Mouse (Mus musculus) mammary gland, adult 2 months (tissue): ENCODE data around the gene Wsb2. TPM values are rescaled to one million over a fixed set of nuclear protein-coding genes. Genes with fewer than 3 reads are reported as not detected.

ENCODE experiments used
- polyA plus RNA-seq: library from polyadenylated mRNA; depleted of rRNA; stranded (reverse); fragments of >200 nt; gene quantifications from 2 replicates; pipeline ENCODE4 v1.2.3, GENCODE M21; 2012; ENCODE audit warnings: low replicate concordance; rRNA removed

Wsb2 gene
- polyA plus RNA-seq: 85.3 and 164 TPM in 2 replicates

DNA sequence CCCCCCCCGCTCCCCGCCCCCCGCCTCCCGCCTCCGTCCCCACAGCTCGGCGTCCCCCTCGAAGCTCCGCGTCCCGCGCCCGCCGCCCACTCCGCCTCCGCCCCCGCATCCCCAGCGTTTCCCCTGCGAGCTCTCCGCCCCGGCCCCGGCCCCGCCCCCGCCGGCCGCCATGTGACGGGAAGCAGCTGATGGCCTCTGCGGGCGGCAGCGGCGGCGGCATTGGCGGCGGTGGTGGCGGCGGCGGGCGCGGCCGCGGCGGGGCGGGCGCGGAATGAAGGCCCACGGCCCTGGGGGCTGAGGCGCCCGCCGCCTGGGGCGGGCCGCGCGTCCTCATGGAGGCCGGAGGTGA lies at the start of gene Wsb2:
Gene Wsb2 (plus strand): TSS at position 176 of the 349 bp plus-strand sequence.

DNA sequence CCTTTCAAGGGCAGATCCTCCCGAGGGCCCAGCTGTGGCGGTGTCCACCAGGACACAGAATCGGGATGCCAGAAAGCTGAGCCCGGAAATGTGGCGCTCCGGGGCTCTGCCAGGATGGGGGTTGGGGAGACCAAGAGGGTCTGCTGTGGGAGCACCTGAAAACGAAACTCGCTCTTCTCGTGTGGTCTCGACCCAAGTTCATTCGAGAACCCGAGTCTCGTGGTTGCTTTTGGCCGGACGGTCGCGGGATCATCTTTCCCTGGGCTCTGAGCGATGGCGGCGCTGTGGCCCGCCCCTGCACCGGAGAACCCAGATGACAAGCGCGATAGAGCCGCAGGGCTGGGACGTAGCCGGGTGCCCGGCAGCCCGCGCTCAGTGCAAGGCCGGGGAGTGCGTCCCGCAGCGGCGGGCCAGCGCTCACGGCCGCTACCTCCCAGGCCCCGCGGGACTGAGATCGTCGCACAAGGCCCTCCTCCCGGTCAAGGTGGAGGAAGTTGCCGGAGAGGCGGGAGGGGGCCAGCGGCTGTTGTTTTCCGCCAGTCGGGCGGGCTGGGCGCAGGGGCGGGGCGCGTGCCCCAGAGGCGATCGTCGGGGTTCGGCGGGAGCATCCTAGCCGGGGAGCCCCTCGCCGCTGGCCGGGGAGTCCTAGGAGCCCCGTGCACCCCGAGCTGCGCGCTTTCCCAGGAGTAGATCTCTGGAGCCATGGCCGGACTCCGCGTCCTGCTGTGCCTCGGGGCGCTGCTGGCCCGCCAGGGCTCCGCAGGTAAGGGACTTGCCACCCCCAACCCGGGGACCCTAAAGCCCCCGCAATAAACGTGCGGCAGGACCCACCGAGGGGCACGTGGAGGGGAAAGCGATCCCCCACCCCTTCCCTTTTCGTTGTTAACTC lies 38.1 kb upstream of the Wsb2 start, which contains the start of gene Vsig10:
Gene Vsig10 (plus strand): TSS at position 343 of the 889 bp plus-strand sequence.

DNA sequence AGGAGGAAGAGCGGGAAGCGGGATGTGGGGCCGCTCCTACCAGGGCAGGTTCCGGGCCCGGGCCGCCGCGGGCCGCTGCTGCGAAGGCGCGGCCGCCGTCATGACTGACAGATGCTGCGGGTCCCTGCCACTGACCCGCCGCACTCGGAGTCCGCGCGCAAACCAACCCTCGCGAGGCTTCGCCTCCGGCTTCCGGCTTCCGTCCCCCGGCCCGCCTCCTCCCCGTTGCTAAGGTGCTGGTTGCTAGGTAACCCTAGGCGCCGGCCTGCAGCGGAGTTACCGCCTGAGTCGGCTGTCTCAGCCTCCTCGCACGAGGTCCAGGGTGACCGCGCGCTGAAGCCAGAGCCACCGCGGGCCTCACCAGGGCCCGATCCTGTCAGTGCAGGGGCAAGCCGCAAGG lies 31.8 kb downstream of the Wsb2 start, which contains the start of gene Rfc5:
Gene Rfc5 (minus strand): TSS at position 171 of the 400 bp plus-strand sequence.

DNA sequence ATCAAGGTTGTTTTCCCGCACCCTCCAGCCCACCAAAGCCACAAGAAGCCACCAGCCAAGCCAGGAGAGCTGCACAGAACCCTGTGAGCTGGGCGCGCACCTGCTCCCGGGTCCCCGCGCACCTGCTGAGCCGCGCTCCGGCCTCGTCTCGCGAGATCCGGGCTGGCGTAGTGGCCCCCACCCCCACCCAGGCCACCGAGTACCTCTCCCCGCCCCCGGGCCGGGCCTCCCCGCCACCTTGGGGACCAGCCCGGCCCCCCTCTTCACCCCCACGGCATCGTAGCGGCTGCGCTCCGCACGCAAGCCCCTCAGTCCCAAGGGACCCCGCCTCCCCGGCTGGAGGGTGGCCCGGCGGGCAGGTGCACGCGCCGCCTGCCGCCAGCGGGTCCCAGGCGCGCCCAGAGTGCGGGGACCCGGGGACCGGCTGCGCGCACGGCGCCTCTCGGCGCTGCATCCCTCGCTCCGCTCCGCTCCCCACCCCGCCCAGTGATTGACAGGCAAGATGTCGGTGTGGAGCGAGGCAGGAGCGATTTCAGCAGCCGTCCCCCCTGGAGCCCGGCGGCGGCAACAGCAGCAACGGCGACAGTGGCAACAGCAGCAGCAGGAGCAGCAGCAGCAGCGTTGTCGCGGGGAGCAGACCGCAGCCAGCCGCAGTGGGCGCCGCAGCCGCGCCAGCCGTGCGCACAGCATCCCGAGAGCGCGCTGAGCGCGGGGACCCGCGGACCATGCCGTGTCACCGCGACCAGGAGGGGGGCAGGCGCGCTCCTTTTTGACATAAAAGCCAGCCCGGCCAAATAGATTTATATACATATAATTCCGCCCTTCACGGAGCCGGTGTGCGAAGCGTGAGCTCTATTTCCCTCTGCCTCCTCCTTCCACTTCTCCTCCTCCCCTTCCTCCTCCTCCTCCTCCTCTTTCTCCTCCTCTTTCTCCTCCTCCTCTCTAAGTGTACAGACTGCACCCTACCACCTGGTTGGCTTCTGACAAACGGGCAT lies 56.7 kb downstream of the Wsb2 start, which contains the start of gene Ksr2:
Gene Ksr2 (plus strand): TSS at position 494 of the 995 bp plus-strand sequence.

Other genes starting within 250 kb of the Wsb2 start
- 50.4 and 67.3 TPM in 2 replicates for gene Suds3, start 241.2 kb upstream of the Wsb2 start, polyA plus RNA-seq
- gene Taok3, start 237.2 kb upstream of the Wsb2 start, polyA plus RNA-seq: 11.5 and 14.4 TPM in 2 replicates
- gene Pebp1, start 69.7 kb upstream of the Wsb2 start, polyA plus RNA-seq: 407 and 670 TPM in 2 replicates
- gene Vsig10, start 38.2 kb upstream of the Wsb2 start, polyA plus RNA-seq: 28.8 and 39.4 TPM in 2 replicates
- 10.9 and 13.0 TPM in 2 replicates for gene Rfc5, start 31.7 kb downstream of the Wsb2 start, polyA plus RNA-seq
- 0.07 and 0.23 TPM in 2 replicates for gene Ksr2, start 56.7 kb downstream of the Wsb2 start, polyA plus RNA-seq